Mouse (Mus musculus): ENCODE data around the gene Itga9.
A peak's percentile ranks its signal among the peaks of the same experiment; 100 is the strongest.

The Itga9 gene

GRCm38 (mm10) chr9:118688248-118688647, 81.8 kb downstream of the Itga9 start:
- peak; percentile 37 for DNase-seq (ENCODE audit: extremely low spot score)

- peak; percentile 27 for DNase-seq (ENCODE audit: extremely low spot score)
Observed at GRCm38 (mm10) chr9:118688921-118689451, 82.5 kb downstream of the Itga9 start.

- no peak for DNase-seq (ENCODE audit: extremely low spot score)
Observed at GRCm38 (mm10) chr9:118693256-118693655, 86.8 kb downstream of the Itga9 start.

GRCm38 (mm10) chr9:118694420-118694825, 87.9 kb downstream of the Itga9 start:
- DNase-seq (ENCODE audit: extremely low spot score): no peak

GRCm38 (mm10) chr9:118698191-118698590, 91.7 kb downstream of the Itga9 start:
- DNase-seq (ENCODE audit: extremely low spot score): no peak

GRCm38 (mm10) chr9:118699716-118700115, 93.2 kb downstream of the Itga9 start:
- no peak for DNase-seq (ENCODE audit: extremely low spot score)

- DNase-seq (ENCODE audit: extremely low spot score): peak; percentile 37
Observed at GRCm38 (mm10) chr9:118700889-118701288, 94.4 kb downstream of the Itga9 start.

- DNase-seq (ENCODE audit: extremely low spot score): no peak
Observed at GRCm38 (mm10) chr9:118701791-118702190, 95.3 kb downstream of the Itga9 start.

- no peak for DNase-seq (ENCODE audit: extremely low spot score)
Observed at GRCm38 (mm10) chr9:118703146-118703545, 96.7 kb downstream of the Itga9 start.

- peak; percentile 54 for DNase-seq (ENCODE audit: extremely low spot score)
Observed at GRCm38 (mm10) chr9:118705381-118706074, 99.0 kb downstream of the Itga9 start.

- no peak for DNase-seq (ENCODE audit: extremely low spot score)
Observed at GRCm38 (mm10) chr9:118706176-118706975, 99.9 kb downstream of the Itga9 start.

GRCm38 (mm10) chr9:118710625-118711024, 104.1 kb downstream of the Itga9 start:
- DNase-seq (ENCODE audit: extremely low spot score): no peak

- no peak for DNase-seq (ENCODE audit: extremely low spot score)
Observed at GRCm38 (mm10) chr9:118711749-118712148, 105.3 kb downstream of the Itga9 start.

- DNase-seq (ENCODE audit: extremely low spot score): no peak
Observed at GRCm38 (mm10) chr9:118713515-118713914, 107.0 kb downstream of the Itga9 start.

- DNase-seq (ENCODE audit: extremely low spot score): no peak
Observed at GRCm38 (mm10) chr9:118714536-118714935, 108.0 kb downstream of the Itga9 start.

GRCm38 (mm10) chr9:118715971-118716628, 109.6 kb downstream of the Itga9 start:
- no peak for DNase-seq (ENCODE audit: extremely low spot score)

- no peak for DNase-seq (ENCODE audit: extremely low spot score)
Observed at GRCm38 (mm10) chr9:118717436-118717835, 110.9 kb downstream of the Itga9 start.

GRCm38 (mm10) chr9:118718511-118718910, 112.0 kb downstream of the Itga9 start:
- DNase-seq (ENCODE audit: extremely low spot score): no peak

- DNase-seq (ENCODE audit: extremely low spot score): no peak
Observed at GRCm38 (mm10) chr9:118721056-118721455, 114.6 kb downstream of the Itga9 start.

- DNase-seq (ENCODE audit: extremely low spot score): no peak
Observed at GRCm38 (mm10) chr9:118722789-118723325, 116.4 kb downstream of the Itga9 start.

GRCm38 (mm10) chr9:118725128-118725527, 118.6 kb downstream of the Itga9 start:
- DNase-seq (ENCODE audit: extremely low spot score): no peak

- DNase-seq (ENCODE audit: extremely low spot score): no peak
Observed at GRCm38 (mm10) chr9:118726550-118726949, 120.1 kb downstream of the Itga9 start.

All from embryo, embryonic 9.5 days (tissue).